Comparison of ENCODE assay signal across 17 mouse cellular contexts in the genomic region with DNA sequence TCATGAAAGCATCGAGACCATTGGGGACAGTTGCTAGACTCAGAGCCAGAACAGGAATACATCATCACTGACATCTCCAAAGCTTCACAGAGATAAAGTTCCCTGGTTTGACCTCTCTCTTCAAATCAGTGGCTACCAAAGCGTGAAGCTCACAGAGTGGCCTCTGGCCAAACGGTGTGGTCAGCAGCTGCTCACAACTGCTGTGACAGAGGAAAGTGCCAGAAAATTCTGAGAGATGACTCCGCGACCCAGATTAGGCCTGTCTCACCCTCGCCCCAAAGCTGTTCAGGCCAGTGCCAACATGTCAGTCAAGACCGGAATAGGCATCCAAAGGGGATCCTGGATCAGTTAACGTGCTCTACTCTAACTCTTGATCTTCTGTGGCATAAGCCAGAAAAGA.
A peak's percentile ranks its signal among the peaks of the same experiment; 100 is the strongest.
DNase-seq lines count a peak whose midpoint lies in the region; ATAC-seq and TF ChIP-seq lines count a peak whose summit lies in the region.
"Had no signal": no experiment of that assay in that cellular context is flagged by ENCODE, and none has a peak within 500 bp of the region (broad histone marks: within the 10 kb centered on the region; RNA-seq: fewer than 3 reads in every experiment).

No protein-coding gene starts in this region.

- H3K36me3 ChIP-seq in lung, postnatal 0 days (ENCODE audit: insufficient read depth, low read length): no peaks in the 10 kb centered on the region
- no peaks in the 10 kb centered on the region for H3K36me3 ChIP-seq in midbrain, embryonic 16.5 days (ENCODE audit: control insufficient read depth, insufficient read depth, low read length)
- H3K36me3 ChIP-seq: forebrain, embryonic 15.5 days; hindbrain, embryonic 15.5 days; liver, embryonic 12.5 days; stomach, embryonic 15.5 days had no signal

- no peak overlapping the region for H3K4me2 ChIP-seq in lung, postnatal 0 days (replicated peaks; ENCODE audit: low read depth, low read length)
- H3K4me2 ChIP-seq in midbrain, embryonic 16.5 days (ENCODE audit: low read length): no peak overlapping the region
- H3K4me2 ChIP-seq: forebrain, embryonic 15.5 days; hindbrain, embryonic 15.5 days; liver, embryonic 12.5 days; stomach, embryonic 15.5 days had no signal

- no peak overlapping the region for H3K4me3 ChIP-seq in lung, postnatal 0 days (ENCODE audit: low read depth, low read length)
- H3K4me3 ChIP-seq in midbrain, embryonic 16.5 days (ENCODE audit: low read depth, low read length): no peak overlapping the region
- H3K4me3 ChIP-seq: forebrain, embryonic 15.5 days; hindbrain, embryonic 15.5 days; liver, embryonic 12.5 days; stomach, embryonic 15.5 days had no signal

- no peaks in the 10 kb centered on the region for H3K9me3 ChIP-seq in lung, postnatal 0 days (ENCODE audit: low read length)
- H3K9me3 ChIP-seq in midbrain, embryonic 16.5 days (replicated peaks; ENCODE audit: control insufficient read depth, low read length, poor library complexity, severe bottlenecking): no peaks in the 10 kb centered on the region
- H3K9me3 ChIP-seq: forebrain, embryonic 15.5 days; hindbrain, embryonic 15.5 days; stomach, embryonic 15.5 days had no signal

- no peaks in the 10 kb centered on the region for H3K27me3 ChIP-seq in lung, postnatal 0 days (replicated peaks; ENCODE audit: insufficient read depth, low read length)
- no peaks in the 10 kb centered on the region for H3K27me3 ChIP-seq in midbrain, embryonic 16.5 days (ENCODE audit: control insufficient read depth, insufficient read depth, low read depth, low read length)
- H3K27me3 ChIP-seq: forebrain, embryonic 15.5 days; hindbrain, embryonic 15.5 days; liver, embryonic 12.5 days; stomach, embryonic 15.5 days had no signal

- ATAC-seq in lung, postnatal 0 days: no peak
- no peak for ATAC-seq in midbrain, embryonic 16.5 days
- ATAC-seq: forebrain, embryonic 15.5 days; liver, embryonic 12.5 days had no signal

- WGBS in lung, postnatal 0 days: 67% methylated on average over 8 of the region's 8 CpGs
- 93% methylated on average over 8 of the region's 8 CpGs for WGBS in midbrain, embryonic 16.5 days

- no peaks in the 10 kb centered on the region for H3K4me1 ChIP-seq in lung, postnatal 0 days (ENCODE audit: insufficient read depth, low read depth, low read length)
- no peaks in the 10 kb centered on the region for H3K4me1 ChIP-seq in midbrain, embryonic 16.5 days (ENCODE audit: control insufficient read depth, insufficient read depth, low read length)
- H3K4me1 ChIP-seq: forebrain, embryonic 15.5 days; liver, embryonic 12.5 days; stomach, embryonic 15.5 days had no signal

- H3K9ac ChIP-seq in lung, postnatal 0 days (replicated peaks; ENCODE audit: low read depth): no peak overlapping the region
- H3K9ac ChIP-seq in midbrain, embryonic 16.5 days (ENCODE audit: low read depth, low read length): no peak overlapping the region
- H3K9ac ChIP-seq: forebrain, embryonic 15.5 days; hindbrain, embryonic 15.5 days; liver, embryonic 12.5 days; stomach, embryonic 15.5 days had no signal

- peak; percentile 59 to 64 for DNase-seq in cerebellum, postnatal 10 days
- DNase-seq in cerebellum, adult 8-10 months: no peak
- DNase-seq in lung, postnatal 0 days (ENCODE audit: low spot score): peak; percentile 10
- DNase-seq in lung, postnatal 25 days (ENCODE audit: low spot score): no peak
- peak; percentile 59 to 67 for DNase-seq in heart, postnatal 14 days
- no peak for DNase-seq in thymus, postnatal 0 days (ENCODE audit: low spot score)
- DNase-seq: B cell, adult 2 months; cerebellum, adult 11-12 months; kidney, adult 11 months; layer of hippocampus, adult 9-11 months; midbrain, embryonic 14.5 days; thymus, postnatal 36 days had no signal

- H3K27ac ChIP-seq in lung, postnatal 0 days (ENCODE audit: low read length): no peak overlapping the region
- H3K27ac ChIP-seq in midbrain, embryonic 16.5 days (ENCODE audit: low read length): no peak overlapping the region
- H3K27ac ChIP-seq: forebrain, embryonic 15.5 days; hindbrain, embryonic 15.5 days; liver, embryonic 12.5 days; stomach, embryonic 15.5 days had no signal

- no peak for TF ChIP-seq CTCF in lung, postnatal 0 days (IDR thresholded peaks at IDR 0.05)

- intact Hi-C loops in heart, postnatal 14 days (cut with DNase I): no loop called here

- TF ChIP-seq EP300 in lung, postnatal 0 days (IDR thresholded peaks at IDR 0.05): no peak

Comparison
In these comparisons a context has a peak if more than half of its experiments do, and no peak if none do; other contexts are left out.
1. DNase-seq: peak in cerebellum, postnatal 10 days (2 of 2), lung, postnatal 0 days (single experiment) and heart, postnatal 14 days (2 of 2); none in cerebellum, adult 8-10 months (single experiment), lung, postnatal 25 days (single experiment) and thymus, postnatal 0 days (single experiment).